Mouse (Mus musculus) right cerebral cortex, postnatal 25 days (tissue): ENCODE results near the gene Tmem62.
A peak's percentile ranks its signal among the peaks of the same experiment; 100 is the strongest.
"Not testable (repeated sequence)": the region's sequence is repeated elsewhere in the genome, so short reads cannot be mapped to it uniquely, and the experiment has no call there.

Experiments
- DNase-seq: peaks from one replicate; pipeline ENCODE4 v3.0.0; 2022

Tmem62 gene

GRCm38 (mm10) chr2:120976990-120977925 is at the start of gene Tmem62:
Gene Tmem62, plus strand, starts transcription at chr2:120977017.
- peak; percentile 76 for DNase-seq

DNA sequence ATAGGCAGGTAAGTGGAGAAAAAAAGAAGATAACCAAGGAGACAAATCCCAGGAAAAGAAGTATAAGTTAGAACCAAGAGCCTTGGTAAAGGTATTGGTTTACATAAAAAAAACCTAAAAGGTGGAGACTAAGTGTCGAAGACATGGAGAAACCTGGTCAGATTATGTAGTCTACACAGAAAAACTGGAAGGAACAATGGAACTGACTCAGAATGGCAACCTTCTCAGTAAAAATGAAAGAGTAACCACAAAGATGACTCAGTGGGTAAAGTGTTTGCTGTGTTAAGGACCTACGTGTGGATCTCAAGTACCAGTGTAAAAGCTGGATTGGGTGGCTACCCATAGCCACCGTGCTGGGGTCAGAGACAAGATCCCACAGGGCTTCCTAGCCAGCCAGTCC is 43.8 kb upstream of the Tmem62 start:
- no peak for DNase-seq

- DNase-seq, result peak; percentile 30
Observed at GRCm38 (mm10) chr2:120951208-120951607, 25.6 kb upstream of the Tmem62 start.

DNA sequence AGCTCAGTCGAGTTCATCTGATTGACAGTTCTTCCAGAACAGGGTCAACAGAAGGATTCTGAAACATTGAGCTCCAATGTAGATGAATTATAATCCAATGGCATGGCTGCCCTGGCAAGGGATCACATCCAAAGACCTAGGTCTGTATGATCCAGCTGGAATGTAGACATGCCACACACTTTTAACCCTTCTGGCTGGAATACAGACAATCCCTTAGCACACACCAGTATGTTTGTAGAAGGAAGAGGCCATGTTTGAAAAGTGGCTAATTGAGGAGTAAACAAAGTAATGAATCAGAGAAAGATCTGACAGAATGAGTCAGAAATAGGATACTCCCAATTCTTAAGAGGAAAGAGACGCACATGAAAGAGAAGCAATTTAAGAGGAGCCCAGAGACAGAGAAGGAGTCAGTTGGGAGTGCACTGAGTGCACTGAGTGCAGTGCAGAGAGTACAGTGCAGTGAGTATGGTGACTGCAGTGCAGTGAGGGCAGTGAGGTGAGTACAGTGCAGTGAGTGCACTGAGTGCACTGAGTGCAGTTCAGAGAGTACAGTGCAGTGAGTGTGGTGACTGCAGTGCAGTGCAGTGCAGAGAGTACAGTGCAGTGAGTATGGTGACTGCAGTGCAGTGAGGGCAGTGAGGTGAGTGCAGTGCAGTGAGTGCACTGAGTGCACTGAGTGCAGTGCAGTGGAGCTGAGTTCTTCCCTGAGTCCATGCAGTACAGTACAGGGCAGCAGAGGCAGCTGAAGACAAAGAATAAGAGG is 24.5 kb upstream of the Tmem62 start:
- DNase-seq, result no peak

GRCm38 (mm10) chr2:120959363-120959762 is 17.5 kb upstream of the Tmem62 start:
- DNase-seq, result no peak

DNA sequence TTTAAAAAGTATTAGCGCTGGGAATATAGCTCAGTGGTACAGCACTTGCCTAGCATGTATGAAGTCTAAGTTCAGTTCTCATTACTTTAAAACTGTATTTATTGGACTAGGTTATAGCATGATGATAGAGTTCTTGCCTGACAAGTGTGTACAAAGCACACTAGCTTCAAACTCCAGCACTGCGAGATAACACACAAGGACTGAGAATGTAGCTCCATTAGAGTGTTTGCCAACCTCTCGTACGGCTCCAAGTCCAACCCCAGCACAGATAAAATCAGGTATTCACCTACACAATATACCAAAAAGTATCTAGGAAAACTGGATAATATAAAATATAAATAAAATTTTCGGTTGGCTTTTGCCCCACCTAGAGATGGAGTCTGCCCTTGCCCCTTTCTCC is 17.0 kb upstream of the Tmem62 start:
- no peak for DNase-seq

- no peak for DNase-seq
Observed at GRCm38 (mm10) chr2:120960261-120960660, 16.6 kb upstream of the Tmem62 start.

GRCm38 (mm10) chr2:120963110-120963509 is 13.7 kb upstream of the Tmem62 start:
- DNase-seq, result no peak

DNA sequence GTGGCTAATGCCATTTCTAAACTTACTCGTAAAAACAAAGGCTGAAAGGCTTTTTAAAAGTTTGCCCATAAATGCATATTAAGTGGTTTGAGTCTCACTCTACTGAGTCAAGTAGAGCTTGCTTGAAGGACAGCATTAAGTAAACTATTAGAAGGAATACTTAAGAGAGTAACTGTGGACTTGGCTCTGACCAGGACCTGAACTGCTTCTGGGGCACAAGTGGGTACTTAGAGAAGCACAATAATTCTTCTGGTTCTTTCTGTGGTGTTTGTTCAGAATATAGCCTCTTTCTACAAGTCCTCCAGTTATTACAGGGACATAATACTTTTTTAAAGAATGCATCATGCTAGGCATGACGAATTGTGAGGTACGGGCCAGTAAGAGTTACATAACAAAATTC is 11.3 kb upstream of the Tmem62 start:
- no peak for DNase-seq

DNA sequence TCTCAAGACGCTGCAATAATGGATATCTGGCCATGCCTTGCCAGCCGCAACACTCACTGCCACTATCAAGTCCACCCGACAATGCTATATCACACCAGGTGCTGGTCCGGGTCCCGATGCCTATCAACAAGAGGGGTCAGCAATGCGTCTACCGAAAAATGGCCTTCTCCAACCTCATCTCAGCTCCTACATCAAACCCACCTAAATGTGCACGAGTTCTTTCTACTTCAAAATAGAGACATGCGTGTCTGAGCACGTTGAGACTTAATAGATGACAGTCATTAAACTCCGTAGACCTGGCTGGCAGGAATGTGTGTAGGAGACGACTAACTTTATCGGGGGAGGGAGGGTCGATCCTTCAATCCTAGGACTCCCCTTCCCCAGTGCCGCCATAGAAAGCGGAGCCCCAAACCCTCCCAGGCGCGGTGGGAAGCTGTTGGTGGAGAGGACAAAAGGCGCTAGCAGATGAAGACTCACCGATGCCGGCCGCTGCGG is 6.7 kb upstream of the Tmem62 start:
- no peak for DNase-seq

- DNase-seq, result peak; percentile 86
Observed at GRCm38 (mm10) chr2:120970559-120971080, 6.2 kb upstream of the Tmem62 start, which contains the start of gene Ubr1. Gene Ubr1, minus strand, starts transcription at chr2:120970715.

DNA sequence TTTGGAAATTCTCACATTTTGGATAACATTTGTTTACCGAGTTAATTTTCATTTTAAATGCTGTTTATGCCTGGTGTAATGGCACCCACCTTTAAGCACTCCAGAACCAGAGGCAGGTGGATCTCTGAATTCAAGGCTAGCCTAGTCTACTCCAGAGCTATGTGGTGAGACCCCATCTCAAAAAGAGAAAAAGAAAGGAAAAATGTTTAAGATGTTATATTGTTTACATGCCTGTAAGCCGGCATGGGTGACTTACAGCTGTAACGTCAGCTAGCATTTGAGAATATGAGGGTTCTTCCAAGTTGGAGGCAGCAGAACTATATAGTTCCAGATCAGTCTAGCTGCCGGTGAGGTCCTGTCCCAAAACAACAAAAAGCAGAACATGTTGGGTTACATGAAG is 5.1 kb upstream of the Tmem62 start:
- no peak for DNase-seq

DNA sequence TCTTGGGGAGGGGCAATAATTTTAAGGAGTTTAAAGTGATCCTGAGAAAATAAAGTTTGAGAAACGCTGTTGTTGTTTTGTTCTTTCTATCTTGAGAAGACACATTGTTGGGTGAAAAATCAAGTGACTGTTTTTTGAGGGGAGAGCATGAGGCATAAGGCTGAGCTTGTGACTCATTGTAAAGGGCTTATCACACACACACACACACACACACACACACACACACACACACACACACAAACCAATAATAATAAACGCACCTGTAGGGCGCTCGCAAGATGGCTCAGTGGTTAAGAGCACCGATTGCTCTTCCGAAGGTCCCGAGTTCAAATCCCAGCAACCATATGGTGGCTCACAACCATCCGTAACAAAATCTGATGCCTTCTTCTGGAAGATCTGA is 4.6 kb upstream of the Tmem62 start:
- not testable (repeated sequence) for DNase-seq

GRCm38 (mm10) chr2:120972964-120973363 is 3.9 kb upstream of the Tmem62 start:
- no peak for DNase-seq

DNA sequence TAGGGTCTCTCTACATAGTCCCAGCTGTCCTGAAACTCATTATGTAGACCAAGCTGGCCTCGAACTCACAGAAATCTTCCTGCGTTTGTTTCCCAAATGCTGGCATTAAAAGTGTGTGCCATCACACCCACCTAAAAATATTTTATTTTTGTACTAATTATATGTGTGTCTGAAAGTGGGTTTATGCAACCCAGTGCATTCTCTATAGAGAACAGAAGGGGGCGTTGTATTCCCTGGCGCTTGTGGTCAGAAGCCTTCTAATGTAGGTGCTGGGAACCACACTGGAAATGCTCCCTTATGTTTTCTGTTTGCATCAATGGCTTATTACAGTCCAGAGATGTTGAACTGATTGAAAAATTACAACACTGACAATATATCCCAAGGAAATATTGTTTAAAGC is 509 bp upstream of the Tmem62 start:
- DNase-seq, result no peak

GRCm38 (mm10) chr2:120977926-120978692 is 1.3 kb downstream of the Tmem62 start:
- DNase-seq, result no peak

GRCm38 (mm10) chr2:120978693-120979037 is 1.8 kb downstream of the Tmem62 start:
- DNase-seq, result no peak

DNA sequence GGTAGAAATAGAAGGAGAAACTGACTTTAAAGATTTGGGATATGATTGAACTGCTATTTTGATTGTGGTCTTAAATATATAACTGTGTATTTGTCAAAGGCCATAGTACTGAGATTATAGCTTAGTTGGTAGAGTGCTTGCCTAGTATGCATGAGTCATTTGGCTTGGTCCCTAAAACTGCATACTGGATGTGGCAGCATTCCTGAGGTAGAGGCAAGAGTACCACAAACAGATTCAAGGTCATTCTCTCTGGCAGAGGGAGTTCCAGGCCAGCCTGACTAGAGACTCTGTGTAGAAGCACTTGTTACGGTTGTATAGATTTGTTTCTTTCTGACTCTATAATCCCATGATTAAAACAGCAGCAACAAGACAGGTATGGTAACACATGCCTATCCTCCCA is 3.0 kb downstream of the Tmem62 start:
- no peak for DNase-seq

- DNase-seq, result no peak
Observed at GRCm38 (mm10) chr2:120980861-120981260, 4.0 kb downstream of the Tmem62 start.

GRCm38 (mm10) chr2:120983611-120984010 is 6.8 kb downstream of the Tmem62 start:
- DNase-seq, result no peak

GRCm38 (mm10) chr2:120985241-120985640 is 8.4 kb downstream of the Tmem62 start:
- no peak for DNase-seq

- DNase-seq, result no peak
Observed at GRCm38 (mm10) chr2:120991196-120991595, 14.4 kb downstream of the Tmem62 start.

DNA sequence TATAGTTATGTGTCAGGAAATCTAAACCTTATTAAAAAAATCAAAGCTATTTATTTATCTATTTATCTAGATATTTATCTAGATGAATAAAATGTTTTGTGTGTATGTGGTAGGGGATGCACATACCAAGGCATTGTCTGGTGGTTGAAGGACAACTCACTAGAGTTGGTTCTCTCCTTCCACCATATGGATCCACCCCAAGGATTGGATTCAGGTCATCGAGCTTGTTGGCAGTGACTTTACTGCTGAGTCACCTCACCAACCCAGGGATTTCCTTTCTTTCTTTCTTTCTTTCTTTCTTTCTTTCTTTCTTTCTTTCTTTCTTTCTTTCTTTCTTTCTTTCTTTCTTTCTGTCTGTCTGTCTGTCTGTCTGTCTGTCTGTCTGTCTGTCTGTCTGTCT is 19.8 kb downstream of the Tmem62 start:
- DNase-seq, result not testable (repeated sequence)
